8 mouse cellular contexts compared by ENCODE assay signal in the genomic region with DNA sequence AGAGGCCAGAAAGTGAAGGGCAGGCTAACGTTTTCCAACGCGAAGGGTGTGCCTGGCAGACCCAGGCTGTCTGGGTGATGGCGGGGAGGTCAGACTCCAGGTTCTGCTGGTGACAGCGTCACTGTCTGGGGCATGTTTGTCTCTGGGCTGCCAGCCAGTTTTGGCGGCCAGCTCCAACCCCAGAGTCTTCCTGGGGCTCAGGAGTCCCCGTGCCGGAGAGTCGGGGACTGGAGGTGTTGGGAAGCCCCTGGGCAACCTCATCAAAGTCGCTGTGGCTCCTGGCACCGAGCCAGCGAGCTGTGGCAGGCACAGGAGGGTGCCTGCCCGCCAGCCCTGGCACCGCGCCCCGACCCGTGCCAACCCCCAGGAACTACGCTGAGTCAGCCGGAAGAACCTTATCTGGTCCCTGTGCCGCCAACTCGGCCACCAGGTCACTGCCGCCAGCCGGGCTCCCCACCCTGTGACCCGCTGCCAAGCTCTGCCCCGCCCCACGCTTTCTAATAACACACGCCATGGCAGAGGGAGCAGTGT. TPM values are rescaled to one million over a fixed set of nuclear protein-coding genes. Genes with fewer than 3 reads are reported as not detected.
DNase-seq lines count a peak whose midpoint lies in the region; ATAC-seq lines count a peak whose summit lies in the region.

No protein-coding gene starts in this region.

- no peak overlapping the region for H3K4me3 ChIP-seq in heart, embryonic 10.5 days
- H3K4me3 ChIP-seq in kidney, embryonic 16.5 days (ENCODE audit: low read length), result no peak overlapping the region
- H3K4me3 ChIP-seq in macrophage (ENCODE audit: inconsistent target), result no peak overlapping the region
- no peak overlapping the region for H3K4me3 ChIP-seq in stomach, embryonic 14.5 days (ENCODE audit: low read depth, low read length)

- H3K27me3 ChIP-seq in heart, embryonic 10.5 days (ENCODE audit: insufficient read depth, poor library complexity, severe bottlenecking), result no peaks in the 10 kb centered on the region
- no peaks in the 10 kb centered on the region for H3K27me3 ChIP-seq in kidney, embryonic 16.5 days (ENCODE audit: insufficient read depth, low read length)
- no peaks in the 10 kb centered on the region for H3K27me3 ChIP-seq in stomach, embryonic 14.5 days (ENCODE audit: control insufficient read depth, insufficient read depth, low read length)

- H3K36me3 ChIP-seq in heart, embryonic 10.5 days, result peaks cover 95% of the 10 kb centered on the region
- H3K36me3 ChIP-seq in kidney, embryonic 16.5 days (ENCODE audit: insufficient read depth, low read length), result peaks cover 15% of the 10 kb centered on the region
- peaks cover 9% of the 10 kb centered on the region; the same call in 1 of the 2 replicates for H3K36me3 ChIP-seq in macrophage (ENCODE audit: inconsistent target)
- H3K36me3 ChIP-seq in stomach, embryonic 14.5 days (ENCODE audit: control insufficient read depth, insufficient read depth, low read length), result peaks cover 33% of the 10 kb centered on the region

- peaks cover 99% of the 10 kb centered on the region for H3K79me2 ChIP-seq in macrophage (ENCODE audit: inconsistent target)

- 70% methylated on average over 27 of the region's 27 CpGs for WGBS in heart, embryonic 10.5 days
- 51% methylated on average over 27 of the region's 27 CpGs for WGBS in kidney, embryonic 16.5 days
- WGBS in macrophage (ENCODE audit: missing documents), result 2% methylated on average over 27 of the region's 27 CpGs
- WGBS in stomach, embryonic 14.5 days, result 66% methylated on average over 27 of the region's 27 CpGs

- H3K4me1 ChIP-seq in heart, embryonic 10.5 days, result peaks cover 92% of the 10 kb centered on the region
- peaks cover 74% of the 10 kb centered on the region for H3K4me1 ChIP-seq in kidney, embryonic 16.5 days (ENCODE audit: insufficient read depth, low read length)
- H3K4me1 ChIP-seq in stomach, embryonic 14.5 days (ENCODE audit: control insufficient read depth, insufficient read depth, low read length), result peaks cover 43% of the 10 kb centered on the region

- H3K9me3 ChIP-seq in heart, embryonic 10.5 days, result no peaks in the 10 kb centered on the region
- H3K9me3 ChIP-seq in kidney, embryonic 16.5 days (ENCODE audit: low read length), result no peaks in the 10 kb centered on the region
- no peaks in the 10 kb centered on the region for H3K9me3 ChIP-seq in stomach, embryonic 14.5 days (ENCODE audit: control insufficient read depth, low read depth, low read length)

- no peak overlapping the region; the same call in 1 of the 2 replicates for H3K4me2 ChIP-seq in kidney, embryonic 16.5 days (replicated peaks; ENCODE audit: low read depth, low read length)
- no peak overlapping the region for H3K4me2 ChIP-seq in stomach, embryonic 14.5 days (replicated peaks; ENCODE audit: low read depth, low read length)

- peak; percentile 73 for DNase-seq in ovary, adult 18-20 months (ENCODE audit: low spot score)
- no peak for DNase-seq in ovary, postnatal 10 days (ENCODE audit: low spot score)
- DNase-seq in cerebellum, adult 9-10 months, result peak; percentile 67
- no peak for DNase-seq in heart, embryonic 10.5 days (ENCODE audit: low spot score)
- DNase-seq in left cerebral cortex, postnatal 25 days (ENCODE audit: low spot score in 2 of 2), result no peak

- ATAC-seq in kidney, embryonic 16.5 days (ENCODE audit: low FRiP score, low TSS enrichment), result no peak
- ATAC-seq in stomach, embryonic 14.5 days (ENCODE audit: insufficient number of reproducible peaks, insufficient read depth, low FRiP score, low read depth), result no peak; the same call in 1 of the 2 replicates

- peak overlapping the region; percentile 37; the same call in 1 of the 2 replicates for H3K27ac ChIP-seq in heart, embryonic 10.5 days
- H3K27ac ChIP-seq in kidney, embryonic 16.5 days (ENCODE audit: low read length), result peak overlapping the region; percentile 87; the same call in 1 of the 2 replicates
- H3K27ac ChIP-seq in macrophage, result peak overlapping the region; percentile 47
- H3K27ac ChIP-seq in stomach, embryonic 14.5 days (ENCODE audit: low read length), result peak overlapping the region; percentile 52; the same call in 1 of the 2 replicates

- H3K9ac ChIP-seq in kidney, embryonic 16.5 days (replicated peaks; ENCODE audit: low read length), result no peak overlapping the region
- H3K9ac ChIP-seq in stomach, embryonic 14.5 days (replicated peaks; ENCODE audit: low read depth, low read length), result no peak overlapping the region

- intact Hi-C loops in left cerebral cortex, postnatal 25 days (cut with DNase I), result no loop called here

RNA-seq across cellular contexts. Expression of a gene that starts 10.1 kb away (rescaled TPM):
- 12.5 and 16.4 TPM in 2 replicates for polyA plus RNA-seq in heart, embryonic 10.5 days (2016; fragmentation: Nextera tagmentation; extraction: Ambion mirVana)
- 5.5 and 9.2 TPM in 2 replicates for polyA plus RNA-seq in kidney, embryonic 16.5 days (2015; fragmentation: Nextera tagmentation; extraction: Ambion mirVana)
- 10 to 100 TPM; 12.0 to 74.5 (median 35.1) TPM for total RNA-seq in macrophage (2018; cell fraction: chromatin; rRNA removed)
- total RNA-seq in macrophage (2018; cell fraction: cytosol; rRNA removed), result 10 to 100 TPM; 11.0 to 54.3 (median 34.8) TPM
- 10 to 100 TPM; 15.3 to 77.8 (median 34.3) TPM for total RNA-seq in macrophage (2018; cell fraction: nucleus; rRNA removed)
- polyA plus RNA-seq in macrophage (2018), result 13.8 to 37.4 TPM (median 29.1 TPM) in 3 replicates
- 12.7 and 14.0 TPM in 2 replicates for polyA plus RNA-seq in stomach, embryonic 14.5 days (2014; fragmentation: Nextera tagmentation; extraction: Ambion mirVana)
- total RNA-seq in left cerebral cortex, postnatal 25 days (2021), result 1 to 10 TPM; 5.4 to 8.6 TPM

RNA-seq across cellular contexts. Expression of a gene that starts 16.0 kb away (rescaled TPM):
- 88.7 and 96.0 TPM in 2 replicates for polyA plus RNA-seq in heart, embryonic 10.5 days (2016; fragmentation: Nextera tagmentation; extraction: Ambion mirVana)
- polyA plus RNA-seq in kidney, embryonic 16.5 days (2015; fragmentation: Nextera tagmentation; extraction: Ambion mirVana), result 169 and 170 TPM in 2 replicates
- total RNA-seq in macrophage (2018; cell fraction: chromatin; rRNA removed), result 10 to 100 TPM; 11.2 to 75.4 (median 41.5) TPM
- total RNA-seq in macrophage (2018; cell fraction: cytosol; rRNA removed), result 10 to 100 TPM; 42.1 to 70.3 (median 54.8) TPM
- 100 to 1,000 TPM in 1 of 26 experiments, 10 to 100 TPM in 25; 26.0 to 102 (median 57.5) TPM for total RNA-seq in macrophage (2018; cell fraction: nucleus; rRNA removed)
- polyA plus RNA-seq in macrophage (2018), result 41.6 to 61.5 TPM (median 54.4 TPM) in 3 replicates
- 143 and 151 TPM in 2 replicates for polyA plus RNA-seq in stomach, embryonic 14.5 days (2014; fragmentation: Nextera tagmentation; extraction: Ambion mirVana)
- 100 to 1,000 TPM; 366 to 394 TPM for total RNA-seq in left cerebral cortex, postnatal 25 days (2021)

RNA-seq across cellular contexts. Expression of a gene that starts 20.2 kb away (rescaled TPM):
- 0.31 and 0.33 TPM in 2 replicates for polyA plus RNA-seq in heart, embryonic 10.5 days (2016; fragmentation: Nextera tagmentation; extraction: Ambion mirVana)
- polyA plus RNA-seq in kidney, embryonic 16.5 days (2015; fragmentation: Nextera tagmentation; extraction: Ambion mirVana), result 1.5 and 2.1 TPM in 2 replicates
- 1 to 10 TPM in 18 of 26 experiments, under 1 TPM in 8; 0.40 to 4.9 (median 1.8) TPM for total RNA-seq in macrophage (2018; cell fraction: chromatin; rRNA removed)
- 1 to 10 TPM in 3 of 26 experiments, under 1 TPM in 23; 0.28 to 1.1 (median 0.59) TPM for total RNA-seq in macrophage (2018; cell fraction: cytosol; rRNA removed)
- 1 to 10 TPM in 20 of 26 experiments, under 1 TPM in 6; 0.36 to 5.2 (median 1.9) TPM for total RNA-seq in macrophage (2018; cell fraction: nucleus; rRNA removed)
- polyA plus RNA-seq in macrophage (2018), result 0.27 to 0.89 TPM (median 0.30 TPM) in 3 replicates
- polyA plus RNA-seq in stomach, embryonic 14.5 days (2014; fragmentation: Nextera tagmentation; extraction: Ambion mirVana), result 0.81 and 1.0 TPM in 2 replicates
- total RNA-seq in left cerebral cortex, postnatal 25 days (2021), result 1 to 10 TPM; 7.1 to 7.8 TPM

RNA-seq across cellular contexts. Expression of a gene that starts 23.0 kb away (rescaled TPM):
- 127 and 155 TPM in 2 replicates for polyA plus RNA-seq in heart, embryonic 10.5 days (2016; fragmentation: Nextera tagmentation; extraction: Ambion mirVana)
- polyA plus RNA-seq in kidney, embryonic 16.5 days (2015; fragmentation: Nextera tagmentation; extraction: Ambion mirVana), result 101 and 113 TPM in 2 replicates
- 10 to 100 TPM; 10.9 to 87.7 (median 33.0) TPM for total RNA-seq in macrophage (2018; cell fraction: chromatin; rRNA removed)
- 10 to 100 TPM in 22 of 26 experiments, 1 to 10 TPM in 4; 8.7 to 21.4 (median 14.7) TPM for total RNA-seq in macrophage (2018; cell fraction: cytosol; rRNA removed)
- 10 to 100 TPM in 20 of 26 experiments, 1 to 10 TPM in 6; 6.2 to 61.0 (median 13.9) TPM for total RNA-seq in macrophage (2018; cell fraction: nucleus; rRNA removed)
- polyA plus RNA-seq in macrophage (2018), result 11.4 to 31.4 TPM (median 18.8 TPM) in 3 replicates
- 97.2 and 107 TPM in 2 replicates for polyA plus RNA-seq in stomach, embryonic 14.5 days (2014; fragmentation: Nextera tagmentation; extraction: Ambion mirVana)
- total RNA-seq in left cerebral cortex, postnatal 25 days (2021), result 10 to 100 TPM; 41.1 to 49.9 TPM

RNA-seq across cellular contexts. Expression of a gene that starts 26.3 kb away (rescaled TPM):
- polyA plus RNA-seq in heart, embryonic 10.5 days (2016; fragmentation: Nextera tagmentation; extraction: Ambion mirVana), result 1.4 and 4.0 TPM in 2 replicates
- polyA plus RNA-seq in kidney, embryonic 16.5 days (2015; fragmentation: Nextera tagmentation; extraction: Ambion mirVana), result 9.2 TPM in 1 of 2 replicates, not detected in the other
- total RNA-seq in macrophage (2018; cell fraction: chromatin; rRNA removed), result not detected
- not detected for total RNA-seq in macrophage (2018; cell fraction: cytosol; rRNA removed)
- not detected for total RNA-seq in macrophage (2018; cell fraction: nucleus; rRNA removed)
- polyA plus RNA-seq in macrophage (2018), result 5.7 TPM in 1 of 3 replicates, not detected in the others
- 5.3 TPM in 1 of 2 replicates, not detected in the other for polyA plus RNA-seq in stomach, embryonic 14.5 days (2014; fragmentation: Nextera tagmentation; extraction: Ambion mirVana)
- not detected for total RNA-seq in left cerebral cortex, postnatal 25 days (2021)

Comparison
In these comparisons a context has a peak if more than half of its experiments do, and no peak if none do; other contexts are left out.
1. DNase-seq: peak in ovary, adult 18-20 months (single experiment) and cerebellum, adult 9-10 months (single experiment); none in ovary, postnatal 10 days (single experiment), heart, embryonic 10.5 days (single experiment) and left cerebral cortex, postnatal 25 days (0 of 2).
2. H3K27ac ChIP-seq: peak in every context shown above with its lines; median percentile 87 in kidney, embryonic 16.5 days; 52 in stomach, embryonic 14.5 days; 47 in macrophage; 37 in heart, embryonic 10.5 days.